Mouse (Mus musculus): ENCODE measurements around the gene Plscr3.
"Not testable (repeated sequence)": the region's sequence is repeated elsewhere in the genome, so short reads cannot be mapped to it uniquely, and the experiment has no call there.

Plscr3 gene

DNA sequence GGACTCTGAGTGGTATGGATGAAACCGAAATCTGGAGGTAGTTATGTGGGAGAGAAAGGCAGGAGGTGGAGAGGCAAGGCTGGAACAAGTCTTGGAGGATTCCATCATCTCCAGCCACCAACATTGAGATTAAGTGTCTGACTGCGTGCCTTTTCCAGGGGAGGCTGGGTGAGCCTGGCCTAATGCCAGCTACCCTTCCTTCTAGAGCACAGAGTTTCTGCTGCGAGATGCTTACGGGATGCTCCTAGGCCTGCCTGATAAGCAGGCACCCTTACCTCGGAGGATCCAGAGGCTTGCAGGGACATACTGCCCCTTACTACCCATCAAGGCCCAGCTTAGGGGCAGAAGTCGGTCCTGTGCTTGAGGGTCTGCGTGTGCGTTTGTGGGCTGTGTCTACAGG lies 12.6 kb upstream of the Plscr3 start:
- DNase-seq (ENCODE audit: low spot score): no peak

- peak; percentile 65 for DNase-seq (ENCODE audit: low spot score)
These were observed 12.1 kb upstream of the Plscr3 start for GRCm38 (mm10) chr11:69834001-69834549.

DNA sequence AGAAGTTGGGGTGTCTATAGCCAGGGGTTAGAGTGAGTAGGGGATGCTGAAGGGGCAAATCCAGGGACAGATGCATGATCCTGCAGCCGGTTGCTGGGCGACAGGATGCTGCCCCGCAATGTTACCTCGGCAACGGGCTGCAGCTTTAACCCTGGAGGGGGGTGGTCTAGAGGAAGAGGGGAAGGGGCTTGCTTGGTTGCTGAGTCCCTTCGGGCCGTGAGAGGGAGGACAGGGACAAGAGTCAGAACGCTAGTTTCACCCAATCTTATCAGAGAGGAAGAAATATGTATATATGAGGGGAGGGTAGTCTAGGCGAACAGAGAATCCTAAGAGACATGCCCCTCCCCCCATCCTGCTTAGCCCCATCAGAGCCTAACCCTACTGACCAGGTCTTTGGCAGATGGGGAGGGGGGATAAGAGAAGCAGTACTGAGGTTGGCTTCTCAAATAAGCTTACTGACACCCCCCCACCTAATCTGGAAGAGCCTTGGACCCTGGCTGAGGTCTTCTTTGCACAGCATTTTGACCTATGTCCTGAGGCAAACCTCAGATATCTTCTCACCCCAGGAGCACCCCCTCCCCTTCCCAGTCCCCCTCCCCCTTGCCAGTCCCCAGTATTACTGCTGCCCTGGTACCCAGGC lies 10.7 kb upstream of the Plscr3 start:
- DNase-seq (ENCODE audit: low spot score): no peak

DNA sequence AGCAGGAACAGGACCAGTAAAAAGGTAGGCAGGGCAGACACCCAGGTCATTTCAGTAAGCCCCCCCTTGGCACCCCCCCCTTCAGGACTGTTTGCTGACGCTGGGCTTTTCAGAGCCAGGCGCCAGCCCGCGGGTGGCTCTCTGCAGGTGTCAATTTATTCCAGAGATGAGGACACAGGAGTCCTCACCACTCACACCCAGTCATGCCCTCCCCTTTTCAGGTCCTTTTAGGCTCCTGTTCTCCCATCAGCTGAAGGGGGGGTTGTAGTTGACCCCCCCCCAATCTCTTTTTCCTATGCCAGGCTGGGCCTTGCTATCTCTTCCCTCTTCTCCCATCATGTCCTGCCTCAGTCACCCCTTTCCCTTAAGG lies 10.2 kb upstream of the Plscr3 start:
- no peak for DNase-seq (ENCODE audit: low spot score)

GRCm38 (mm10) chr11:69836703-69837576 lies 9.2 kb upstream of the Plscr3 start:
- DNase-seq (ENCODE audit: low spot score): peak; percentile 70

- no peak for DNase-seq (ENCODE audit: low spot score)
These were observed 8.6 kb upstream of the Plscr3 start, which contains the start of gene Nlgn2 for GRCm38 (mm10) chr11:69837604-69837951. Gene Nlgn2, minus strand, starts transcription at chr11:69837784.

- peak; percentile 96 for DNase-seq (ENCODE audit: low spot score)
These were observed 8.0 kb upstream of the Plscr3 start, which contains the start of gene Tmem256 for GRCm38 (mm10) chr11:69837952-69838713. Gene Tmem256, plus strand, starts transcription at chr11:69838514.

GRCm38 (mm10) chr11:69838714-69839104 lies 7.5 kb upstream of the Plscr3 start:
- no peak for DNase-seq (ENCODE audit: low spot score)

DNA sequence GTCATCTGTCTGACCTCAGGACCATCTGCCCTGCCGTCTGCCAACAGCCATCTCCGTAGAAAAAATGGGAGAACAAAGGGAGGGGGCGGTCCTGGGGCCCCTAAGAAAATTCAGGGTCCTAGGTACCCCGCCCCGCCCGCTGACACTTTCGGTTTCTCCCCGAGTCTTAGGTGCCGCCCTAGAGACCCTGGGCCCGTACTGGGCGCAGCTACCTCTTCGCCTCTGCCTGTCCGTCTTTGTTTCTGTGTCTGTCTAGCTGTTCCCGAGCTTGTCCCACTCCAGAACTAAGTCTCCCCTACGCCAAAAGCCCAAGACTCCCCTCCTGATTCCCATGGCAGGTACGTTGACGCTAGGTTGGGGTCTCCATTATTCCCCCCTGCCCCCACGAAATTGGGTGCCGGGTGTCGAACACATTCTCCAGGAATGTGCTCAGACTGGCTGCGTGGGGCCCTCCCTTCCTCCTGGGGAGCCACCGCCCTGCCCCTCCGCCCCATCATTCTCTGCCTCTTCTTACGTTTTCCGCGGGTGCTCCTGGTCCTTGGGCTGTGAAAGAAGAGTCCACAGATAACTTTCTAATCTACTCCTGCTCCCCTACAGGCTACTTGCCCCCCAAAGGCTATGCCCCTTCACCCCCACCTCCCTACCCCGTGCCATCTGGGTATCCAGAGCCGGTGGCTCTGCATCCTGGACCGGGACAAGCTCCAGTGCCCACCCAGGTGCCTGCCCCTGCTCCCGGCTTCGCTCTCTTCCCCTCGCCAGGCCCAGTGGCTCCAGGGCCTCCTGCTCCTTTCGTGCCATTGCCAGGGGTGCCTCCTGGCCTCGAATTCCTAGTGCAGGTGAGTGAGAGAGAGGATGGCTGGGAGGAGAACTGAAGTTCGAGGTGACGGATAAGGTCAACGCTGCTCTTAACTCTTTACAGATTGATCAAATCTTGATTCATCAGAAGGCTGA lies 837 bp downstream of the Plscr3 start:
- no peak for DNase-seq (ENCODE audit: low spot score)

DNA sequence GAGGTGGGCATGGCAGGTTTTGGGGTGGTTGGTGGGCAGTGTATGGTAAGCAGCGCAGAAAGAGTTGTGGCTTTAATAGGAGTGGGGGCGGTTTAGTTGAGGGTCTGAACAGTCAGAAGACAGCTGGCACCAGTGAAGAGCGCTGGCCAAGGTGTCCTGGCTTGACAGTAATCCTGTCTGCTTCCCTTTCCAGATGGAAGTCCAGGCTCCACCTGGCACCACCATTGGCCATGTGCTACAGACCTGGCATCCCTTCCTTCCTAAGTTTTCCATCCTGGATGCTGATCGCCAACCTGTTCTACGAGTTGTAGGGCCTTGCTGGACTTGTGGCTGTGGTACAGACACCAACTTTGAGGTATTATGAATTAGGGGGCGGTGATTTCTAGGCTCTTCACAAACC lies 1.8 kb downstream of the Plscr3 start:
- no peak for DNase-seq (ENCODE audit: low spot score)

- no peak for DNase-seq (ENCODE audit: low spot score)
These were observed 3.0 kb downstream of the Plscr3 start for GRCm38 (mm10) chr11:69849128-69849527.

GRCm38 (mm10) chr11:69849884-69850283 lies 3.7 kb downstream of the Plscr3 start:
- no peak for DNase-seq (ENCODE audit: low spot score)

GRCm38 (mm10) chr11:69850754-69851153 lies 4.6 kb downstream of the Plscr3 start:
- DNase-seq (ENCODE audit: low spot score): no peak

GRCm38 (mm10) chr11:69853994-69854393 lies 7.8 kb downstream of the Plscr3 start:
- no peak for DNase-seq (ENCODE audit: low spot score)

GRCm38 (mm10) chr11:69854680-69855079 lies 8.5 kb downstream of the Plscr3 start:
- DNase-seq (ENCODE audit: low spot score): no peak

GRCm38 (mm10) chr11:69855347-69855746 lies 9.2 kb downstream of the Plscr3 start:
- peak; percentile 70 for DNase-seq (ENCODE audit: low spot score)

DNA sequence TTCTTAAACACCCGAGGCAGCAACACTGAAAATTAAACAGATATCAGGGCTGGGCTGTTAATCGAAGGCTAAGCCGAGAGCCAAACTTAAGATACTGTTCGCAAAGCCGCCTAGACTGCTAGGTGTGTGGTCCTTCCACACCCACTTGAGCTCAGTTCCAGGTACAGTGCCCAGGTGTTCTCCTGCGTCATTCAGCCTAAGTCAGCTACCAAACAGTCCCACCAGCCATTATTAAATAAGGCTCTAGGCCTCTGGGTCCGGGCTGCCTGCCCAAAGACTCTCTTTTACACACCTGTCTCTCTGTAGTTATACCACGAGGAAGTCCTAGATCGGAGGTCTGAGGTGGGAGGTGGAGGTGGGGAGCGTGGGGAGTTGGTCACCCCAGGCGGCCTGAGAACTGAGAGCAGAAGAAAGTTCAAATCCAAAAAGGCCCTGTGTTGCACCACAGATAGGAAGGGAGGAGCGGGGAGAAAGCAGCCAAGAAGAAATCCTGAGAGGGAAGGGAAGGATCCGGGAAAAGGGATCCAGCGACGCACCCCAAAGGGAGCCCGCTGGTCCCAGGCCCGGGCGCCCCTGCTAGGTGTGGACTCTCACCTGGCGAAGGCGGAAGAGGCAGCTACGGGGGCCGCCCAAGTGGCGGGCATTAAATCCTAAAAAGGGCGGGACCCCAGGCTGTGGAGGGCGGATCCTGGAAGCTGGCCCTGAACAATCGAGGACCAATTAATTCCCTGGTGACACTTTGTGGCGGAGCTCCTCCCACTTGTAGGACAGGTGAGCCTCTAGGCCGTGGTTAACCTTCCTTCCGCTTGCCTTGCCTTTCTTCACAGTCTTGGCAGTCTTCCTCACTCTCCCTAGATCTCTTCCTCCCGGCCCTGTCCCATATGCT lies 12.2 kb downstream of the Plscr3 start, which contains the start of gene Tnk1:
Gene Tnk1 (minus strand): TSS at position 618 of the 886 bp plus-strand sequence.
- DNase-seq (ENCODE audit: low spot score): no peak

GRCm38 (mm10) chr11:69863729-69864128 lies 17.6 kb downstream of the Plscr3 start:
- DNase-seq (ENCODE audit: low spot score): not testable (repeated sequence)

DNA sequence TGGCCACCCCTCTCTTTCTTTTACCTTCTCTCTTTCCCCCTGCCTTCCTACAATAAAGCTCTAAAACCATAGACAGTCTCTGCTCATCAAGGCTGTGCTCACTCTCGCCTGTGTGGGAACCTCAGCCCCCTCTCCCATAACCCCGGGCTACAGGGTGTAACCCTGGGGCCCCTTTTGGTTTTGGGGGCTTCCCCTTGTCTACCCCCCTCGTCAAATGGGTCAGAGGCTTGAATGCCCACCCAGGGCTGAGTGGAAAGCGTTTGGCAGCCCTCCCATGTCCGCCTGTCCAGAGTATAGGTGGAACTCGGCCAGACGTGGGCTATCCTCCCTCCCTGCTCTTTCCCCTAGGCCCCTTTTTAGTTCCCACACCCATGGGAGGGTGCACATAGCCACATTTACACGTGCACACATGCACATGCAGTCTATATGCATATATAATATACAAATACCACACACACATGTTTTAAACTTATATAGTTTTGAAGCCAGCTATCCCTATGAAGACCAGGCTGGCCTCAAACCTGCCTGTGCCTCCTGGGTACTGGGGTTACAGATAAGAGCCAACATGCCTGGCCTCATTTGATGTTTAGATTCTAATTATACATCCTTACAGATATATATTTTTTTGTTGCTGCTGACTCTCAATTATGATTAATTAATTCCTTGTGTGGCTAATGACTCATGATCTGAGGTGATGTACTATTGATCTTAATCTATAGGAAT lies 18.1 kb downstream of the Plscr3 start:
- DNase-seq (ENCODE audit: low spot score): no peak
